Mouse (Mus musculus): ENCODE measurements around the gene Pacrg. TPM values are rescaled to one million over a fixed set of nuclear protein-coding genes. Genes with fewer than 3 reads are reported as not detected.
A peak's percentile ranks its signal among the peaks of the same experiment; 100 is the strongest.

Pacrg gene
- total RNA-seq, 2 experiments from 2014 or later: 15.8 to 17.7 TPM

DNA sequence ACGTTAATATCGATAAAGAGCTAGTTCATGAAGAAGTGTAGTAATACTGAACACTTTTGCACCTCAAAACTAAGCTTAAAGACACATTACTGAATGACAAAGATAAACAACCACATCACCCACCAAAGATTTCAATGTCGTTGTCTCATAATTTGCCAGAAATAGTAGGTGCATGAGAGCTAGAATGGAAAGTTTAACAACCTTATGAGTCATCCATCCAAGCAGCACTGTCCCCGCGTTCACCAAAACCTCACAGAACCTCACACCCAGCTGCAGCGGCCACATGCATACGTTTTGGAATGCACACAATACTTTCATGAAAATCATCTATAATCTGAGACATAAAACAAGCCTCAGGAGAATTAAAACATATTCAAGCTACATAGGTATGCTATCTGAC, 206.3 kb downstream of the Pacrg start:
- intact Hi-C loops (cut with DNase I): no loop called here
- no peak for DNase-seq (ENCODE audit: low spot score in 2 of 2)

DNA sequence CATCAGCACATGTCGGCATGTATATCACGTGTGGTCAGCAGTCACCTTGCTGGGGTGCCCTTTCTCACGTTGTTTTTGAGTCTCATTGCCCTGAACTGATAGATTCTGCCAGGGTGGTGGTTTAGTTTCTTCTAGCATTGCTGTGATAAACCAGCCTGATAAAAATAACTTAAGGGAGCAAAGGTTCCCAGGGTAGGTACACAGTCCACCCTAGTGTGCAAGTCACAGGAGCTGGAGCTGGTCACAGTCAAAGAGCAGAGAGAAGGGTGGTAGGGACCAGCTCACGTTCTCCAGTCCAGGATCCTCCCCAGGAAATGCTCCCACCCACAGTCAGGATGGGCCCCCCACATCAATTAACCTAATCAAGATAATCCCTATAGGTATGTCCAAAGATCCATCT, 211.9 kb downstream of the Pacrg start:
- DNase-seq (ENCODE audit: low spot score in 2 of 2): no peak
- intact Hi-C loops (cut with DNase I): no loop called here

DNA sequence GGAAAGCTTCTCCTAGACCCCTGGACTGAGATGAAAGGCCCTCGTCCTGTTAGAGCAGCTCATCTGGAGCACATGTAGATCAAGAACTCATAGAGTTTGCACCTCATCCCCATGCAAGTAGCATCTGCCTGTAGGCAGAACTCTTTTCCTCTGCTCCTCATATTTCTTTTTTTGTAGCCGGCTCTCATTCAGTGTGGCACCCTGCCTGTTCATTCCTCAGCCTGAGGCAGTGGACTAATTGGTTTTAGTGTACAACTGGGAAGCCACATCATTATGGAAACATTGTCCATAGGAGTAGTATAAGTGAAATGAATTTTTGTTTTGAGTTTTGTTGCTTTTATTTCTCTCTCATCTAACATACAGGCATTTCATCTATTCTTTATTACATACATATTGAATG, 212.6 kb downstream of the Pacrg start:
- intact Hi-C loops (cut with DNase I): no loop called here
- no peak for DNase-seq (ENCODE audit: low spot score in 2 of 2)

DNA sequence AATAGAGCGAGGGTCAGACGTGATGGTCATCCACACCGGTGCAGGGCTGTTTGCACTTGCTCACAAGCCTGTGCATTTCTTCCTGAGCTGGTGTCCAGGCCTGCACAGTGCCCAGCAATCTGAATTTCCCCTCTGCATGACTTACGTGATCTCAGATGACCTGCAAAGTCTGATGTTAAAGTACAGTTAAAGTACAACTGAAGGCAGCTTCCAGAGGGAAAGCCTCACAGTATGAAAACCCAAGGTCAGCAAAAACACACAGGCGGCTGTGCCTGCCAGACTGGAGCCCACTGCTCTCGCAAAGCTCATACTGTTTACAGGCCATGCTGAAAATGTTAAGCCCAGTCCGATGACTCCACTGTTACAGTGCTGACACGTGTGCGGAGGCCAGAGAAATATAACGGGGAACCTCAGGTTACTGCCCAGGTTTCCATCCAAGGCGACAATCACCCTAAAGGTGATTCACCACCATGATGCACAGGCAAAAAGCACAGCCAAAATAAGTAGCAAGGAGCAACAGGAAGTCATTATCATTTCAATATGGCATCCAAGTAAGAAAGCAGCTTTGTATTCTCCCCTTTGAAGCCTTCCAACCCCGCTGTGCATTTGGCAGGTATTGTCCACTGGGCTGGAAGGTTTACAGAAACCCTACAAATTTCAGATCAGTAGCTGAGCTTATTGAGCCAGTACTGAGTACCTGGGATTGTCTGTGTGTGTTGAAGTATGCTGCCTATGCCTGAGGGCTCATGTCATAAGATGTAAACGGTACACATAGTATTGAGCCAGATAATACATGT, 213.6 kb downstream of the Pacrg start:
- no peak for DNase-seq (ENCODE audit: low spot score in 2 of 2)
- intact Hi-C loops (cut with DNase I): no loop called here

DNA sequence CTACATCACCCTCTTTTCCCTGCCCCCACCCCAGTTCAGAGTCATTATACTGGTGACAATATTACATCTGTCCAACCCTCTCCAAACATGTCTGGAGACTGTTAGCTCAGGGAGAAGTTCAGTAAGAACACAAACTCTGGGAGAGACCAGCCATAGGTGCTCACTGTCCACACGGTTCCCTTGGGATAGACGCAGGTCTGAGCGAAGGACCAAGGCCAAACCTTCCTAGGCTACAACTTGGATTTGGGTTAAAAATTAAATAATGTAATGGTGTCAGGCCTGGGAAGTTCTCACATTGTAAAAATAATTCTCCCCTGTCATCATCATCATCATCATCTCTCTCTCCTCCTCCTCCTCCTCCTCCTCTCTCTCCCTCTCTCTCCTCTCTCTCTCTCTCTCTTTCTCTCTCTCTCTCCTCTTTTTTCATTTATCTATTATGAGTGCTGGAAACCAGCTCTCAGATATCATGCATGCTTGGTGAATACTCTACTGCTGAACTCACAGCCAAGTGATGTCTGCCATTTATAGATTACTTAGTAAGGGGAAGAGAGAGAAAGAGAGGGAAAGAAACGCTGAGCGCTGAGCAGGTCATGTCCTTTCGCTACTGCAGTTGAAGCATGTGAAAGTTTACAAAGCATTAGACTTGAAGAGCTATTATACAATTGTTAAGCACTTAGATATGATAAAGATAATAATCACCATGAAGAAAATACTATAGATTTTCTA, 215.2 kb downstream of the Pacrg start:
- intact Hi-C loops (cut with DNase I): no loop called here
- no peak for DNase-seq (ENCODE audit: low spot score in 2 of 2)

GRCm38 (mm10) chr17:10620621-10621020, 219.5 kb downstream of the Pacrg start:
- no peak for DNase-seq (ENCODE audit: low spot score in 2 of 2)
- intact Hi-C loops (cut with DNase I): no loop called here

DNA sequence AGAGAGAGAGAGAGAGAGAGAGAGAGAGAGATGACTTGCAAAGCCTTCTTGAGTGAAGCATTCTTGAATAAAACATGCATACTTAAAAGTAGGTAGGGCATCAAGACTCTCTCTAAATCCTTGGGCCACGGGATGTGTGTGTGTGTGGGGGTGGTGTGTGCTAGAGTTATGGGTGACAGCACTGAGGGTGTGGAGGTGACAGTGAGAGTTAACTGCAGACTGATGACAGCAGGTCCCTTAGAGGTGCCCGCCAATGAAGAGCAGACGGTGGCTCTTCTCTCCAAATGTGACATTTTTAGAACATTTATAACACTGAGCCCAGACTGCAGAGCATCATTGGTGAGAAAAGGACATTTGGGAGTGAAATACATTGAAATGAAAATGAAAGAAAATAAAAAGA, 220.2 kb downstream of the Pacrg start:
- peak in 1 of 2 experiments; percentile 37 for DNase-seq (ENCODE audit: low spot score in 2 of 2)
- intact Hi-C loops (cut with DNase I): no loop called here

GRCm38 (mm10) chr17:10617656-10618055, 222.5 kb downstream of the Pacrg start:
- DNase-seq (ENCODE audit: low spot score in 2 of 2): no peak

DNA sequence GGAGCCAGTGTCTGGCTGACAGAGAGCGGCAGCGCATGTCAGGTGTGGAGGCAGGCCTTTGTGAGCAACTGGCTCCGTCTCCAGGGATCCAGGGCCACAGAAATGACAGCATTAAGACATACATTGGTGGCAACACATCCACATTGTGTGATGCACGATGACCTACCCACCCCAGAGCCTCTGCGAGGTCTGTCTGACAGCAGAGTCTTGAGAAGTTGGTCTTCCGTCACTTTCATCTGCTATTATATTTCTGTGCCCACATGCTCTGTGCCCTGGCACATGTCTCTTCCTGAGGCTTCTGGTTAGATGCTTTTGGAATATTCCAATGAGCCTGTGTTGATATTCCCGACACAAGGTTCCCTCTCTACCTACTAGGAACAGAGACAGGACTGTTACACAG, 224.5 kb downstream of the Pacrg start:
- DNase-seq (ENCODE audit: low spot score in 2 of 2): no peak
- intact Hi-C loops (cut with DNase I): no loop called here

More at GRCm38 (mm10) chr17:10617656-10618055, 222.5 kb downstream of the Pacrg start:
- intact Hi-C loops (cut with DNase I): no loop called here

DNA sequence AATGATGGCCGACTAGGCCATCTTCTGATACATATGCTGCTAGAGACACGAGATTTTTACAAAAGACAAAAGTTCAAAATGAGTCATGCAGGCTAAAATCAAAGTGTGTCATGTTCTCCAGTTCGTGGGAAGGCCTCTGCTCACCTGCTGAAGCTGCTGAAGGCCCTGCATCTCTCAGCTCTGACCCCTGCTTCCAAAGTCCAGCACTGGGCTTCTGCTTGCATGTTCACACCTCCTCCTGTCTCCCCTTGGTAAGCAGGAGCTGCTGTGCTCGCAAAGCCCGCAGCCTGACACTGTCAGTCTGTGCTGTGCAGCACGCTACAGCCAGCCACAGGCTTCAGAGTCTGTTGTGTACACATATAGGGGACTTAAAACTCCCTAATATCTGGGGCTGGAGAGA, 225.4 kb downstream of the Pacrg start:
- intact Hi-C loops (cut with DNase I): no loop called here

DNA sequence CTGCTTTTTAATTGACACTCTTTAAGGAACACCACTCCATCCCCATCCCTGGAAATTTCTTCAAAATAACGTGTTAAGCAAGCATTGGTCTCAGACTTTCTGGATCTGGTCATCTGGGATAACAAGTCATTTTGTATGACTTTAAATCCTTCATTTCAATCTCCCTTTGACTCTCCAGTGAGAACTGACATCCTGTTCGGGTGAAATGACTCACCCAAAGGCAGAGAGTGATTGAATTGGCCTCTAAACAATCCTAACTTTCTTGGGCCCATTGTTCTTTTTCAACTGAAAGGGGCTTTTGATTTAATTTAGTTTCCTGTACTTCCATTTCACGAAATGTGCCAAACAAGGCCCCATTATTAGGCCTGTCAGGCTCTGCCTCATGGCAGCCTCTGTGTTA, 228.5 kb downstream of the Pacrg start:
- intact Hi-C loops (cut with DNase I): no loop called here
- no peak for DNase-seq (ENCODE audit: low spot score in 2 of 2)

More for the DNA sequence above, 225.4 kb downstream of the Pacrg start:
- no peak for DNase-seq (ENCODE audit: low spot score in 2 of 2)

GRCm38 (mm10) chr17:10608146-10608545, 232.0 kb downstream of the Pacrg start:
- intact Hi-C loops (cut with DNase I): no loop called here
- no peak for DNase-seq (ENCODE audit: low spot score in 2 of 2)

- no peak for DNase-seq (ENCODE audit: low spot score in 2 of 2)
- intact Hi-C loops (cut with DNase I): no loop called here
Measured at GRCm38 (mm10) chr17:10606090-10606489, 234.0 kb downstream of the Pacrg start.

DNA sequence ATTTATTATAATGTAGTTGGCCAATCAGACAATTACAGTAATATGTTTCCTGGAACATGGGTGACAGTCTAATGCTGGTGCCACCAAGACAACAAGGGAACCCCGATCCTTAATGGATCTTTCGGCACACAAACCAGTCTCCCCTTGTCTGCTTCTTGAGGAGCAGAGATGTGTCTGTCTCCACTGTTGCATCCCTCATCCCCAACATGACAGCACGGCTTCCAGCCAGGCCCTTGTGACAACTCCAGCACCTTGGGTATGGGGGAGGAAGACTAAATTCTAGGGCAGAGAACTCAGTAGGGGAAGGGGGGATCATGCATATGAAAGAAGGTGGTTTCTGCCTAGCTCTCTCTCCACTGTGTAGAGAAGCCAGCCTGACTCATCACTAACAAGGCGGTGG, 242.4 kb downstream of the Pacrg start:
- intact Hi-C loops (cut with DNase I): no loop called here
- no peak for DNase-seq (ENCODE audit: low spot score in 2 of 2)

GRCm38 (mm10) chr17:10589604-10590003, 250.5 kb downstream of the Pacrg start:
- intact Hi-C loops (cut with DNase I): no loop called here
- no peak for DNase-seq (ENCODE audit: low spot score in 2 of 2)

DNA sequence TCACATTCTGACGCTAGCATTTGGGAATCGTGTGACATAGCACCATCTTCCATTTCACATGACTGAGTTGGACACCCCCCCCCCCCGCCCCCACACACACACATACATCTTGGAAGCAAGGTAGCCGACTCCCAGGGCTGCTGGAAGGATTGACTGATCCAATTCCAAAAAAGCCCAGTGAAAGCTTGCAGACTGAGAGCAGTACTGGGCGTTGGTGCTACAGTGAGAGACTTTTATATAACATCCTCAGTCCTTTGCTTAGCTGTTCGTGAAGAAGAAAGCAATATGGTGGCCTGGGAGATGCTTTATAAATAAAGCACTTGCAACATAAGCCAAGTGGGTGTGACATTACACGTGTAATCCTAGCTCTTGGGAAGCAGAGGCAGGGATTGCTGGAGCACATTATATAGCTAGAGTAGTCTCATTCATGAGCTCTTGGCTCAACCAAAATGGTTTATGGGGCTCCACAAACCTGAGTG, 251.2 kb downstream of the Pacrg start:
- peak in 1 of 2 experiments; percentile 71 for DNase-seq (ENCODE audit: low spot score in 2 of 2)
- intact Hi-C loops (cut with DNase I): no loop called here

DNA sequence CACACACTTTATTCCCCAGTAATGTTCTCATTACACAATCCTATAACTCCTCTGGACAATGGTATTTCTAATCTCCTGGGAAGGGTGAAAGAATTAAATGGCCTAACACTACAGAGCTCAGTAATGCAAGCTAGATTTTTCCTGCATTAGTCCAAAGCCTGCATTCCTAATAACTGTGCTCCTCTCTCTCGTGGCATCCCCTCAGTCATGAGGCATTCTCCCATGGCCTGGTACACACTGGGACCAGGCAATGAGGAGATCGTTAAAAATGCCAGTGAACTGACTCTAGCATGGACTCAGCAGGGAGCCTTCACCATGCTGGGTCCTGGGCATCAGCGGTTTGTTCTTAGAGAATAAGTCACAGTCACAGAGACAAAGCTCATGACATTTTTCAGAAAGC, 256.8 kb downstream of the Pacrg start:
- DNase-seq (ENCODE audit: low spot score in 2 of 2): no peak
- intact Hi-C loops (cut with DNase I): no loop called here

GRCm38 (mm10) chr17:10575306-10575705, 264.8 kb downstream of the Pacrg start:
- intact Hi-C loops (cut with DNase I): no loop called here
- no peak for DNase-seq (ENCODE audit: low spot score in 2 of 2)

GRCm38 (mm10) chr17:10572436-10572835, 267.7 kb downstream of the Pacrg start:
- intact Hi-C loops (cut with DNase I): no loop called here
- DNase-seq (ENCODE audit: low spot score in 2 of 2): peak in 1 of 2 experiments; percentile 30

DNA sequence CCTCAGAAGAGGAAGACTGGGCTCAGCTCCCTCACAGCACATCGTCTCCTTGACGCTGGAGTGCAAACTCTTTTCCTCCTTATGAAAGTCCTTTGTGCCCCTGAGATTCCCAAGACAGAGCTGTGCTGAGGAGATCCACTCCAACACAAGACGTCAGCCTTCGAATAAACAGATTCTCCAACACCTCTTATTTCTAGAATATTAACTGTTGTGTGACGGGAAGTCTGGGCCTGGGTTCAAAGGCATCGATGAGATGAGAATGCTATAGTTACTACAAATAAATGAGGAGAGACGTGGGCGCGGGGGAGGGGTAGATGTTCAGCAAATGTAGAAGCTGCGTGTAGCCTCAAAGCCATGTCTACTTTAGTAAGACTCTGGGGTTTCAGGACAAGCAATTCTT, 270.8 kb downstream of the Pacrg start:
- no peak for DNase-seq (ENCODE audit: low spot score in 2 of 2)
- intact Hi-C loops (cut with DNase I): no loop called here

GRCm38 (mm10) chr17:10567411-10567810, 272.7 kb downstream of the Pacrg start:
- DNase-seq (ENCODE audit: low spot score in 2 of 2): no peak
- intact Hi-C loops (cut with DNase I): no loop called here

All from left cerebral cortex, postnatal 25 days (tissue).